Mouse (Mus musculus) B cell, adult 2 months (primary cell): ENCODE measurements around the gene Mrpl51.
A peak's percentile ranks its signal among the peaks of the same experiment; 100 is the strongest.
"Not testable (repeated sequence)": the region's sequence is repeated elsewhere in the genome, so short reads cannot be mapped to it uniquely, and the experiment has no call there.

ENCODE experiments used
- DNase-seq, 2 experiments: peaks; one replicate each; pipeline ENCODE4 v3.0.0; 2022

The Mrpl51 gene

DNA sequence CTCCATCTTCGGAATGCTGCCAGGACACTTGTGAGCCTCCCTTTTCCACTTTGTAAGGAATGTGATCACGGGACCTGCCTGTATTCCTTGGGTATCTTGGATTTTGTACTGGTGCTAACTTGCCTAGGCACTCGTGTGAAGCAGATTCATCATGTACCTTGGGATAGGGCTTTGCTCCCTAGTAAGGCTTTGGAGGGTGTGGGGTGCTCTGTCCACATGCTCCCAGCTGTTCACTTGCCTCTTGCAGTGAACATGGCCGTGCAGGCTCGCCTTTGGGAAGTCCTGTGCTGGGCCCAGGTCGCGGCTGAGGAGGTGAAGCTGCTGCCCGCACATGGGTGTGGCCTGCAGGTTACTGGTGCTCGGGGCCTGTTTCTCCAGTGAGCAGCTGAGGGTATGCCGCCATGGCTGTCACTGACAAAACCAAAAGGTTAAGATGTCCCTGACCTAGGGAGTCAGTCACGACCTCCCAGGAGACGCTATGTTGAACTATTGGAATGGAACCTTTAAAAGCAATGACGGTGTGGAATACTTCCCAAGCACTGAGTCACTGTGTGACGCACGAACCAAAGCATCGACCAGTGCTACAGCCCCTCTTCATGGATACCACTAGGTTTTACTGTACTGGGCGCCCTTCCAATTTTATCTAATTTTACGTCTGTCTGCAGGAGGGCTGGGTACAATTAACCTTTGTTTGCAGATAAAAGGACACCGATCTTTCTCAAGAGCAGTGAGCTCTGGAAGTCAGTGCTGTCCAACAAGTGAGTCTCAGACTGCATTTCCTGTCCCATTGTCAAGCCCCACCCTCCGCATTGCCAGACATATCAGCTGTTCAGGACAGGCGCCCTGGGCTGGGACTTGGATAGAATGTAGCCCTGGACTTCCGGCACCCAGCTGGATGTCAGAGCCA lies 30.5 kb upstream of the Mrpl51 start:
- DNase-seq: no peak

DNA sequence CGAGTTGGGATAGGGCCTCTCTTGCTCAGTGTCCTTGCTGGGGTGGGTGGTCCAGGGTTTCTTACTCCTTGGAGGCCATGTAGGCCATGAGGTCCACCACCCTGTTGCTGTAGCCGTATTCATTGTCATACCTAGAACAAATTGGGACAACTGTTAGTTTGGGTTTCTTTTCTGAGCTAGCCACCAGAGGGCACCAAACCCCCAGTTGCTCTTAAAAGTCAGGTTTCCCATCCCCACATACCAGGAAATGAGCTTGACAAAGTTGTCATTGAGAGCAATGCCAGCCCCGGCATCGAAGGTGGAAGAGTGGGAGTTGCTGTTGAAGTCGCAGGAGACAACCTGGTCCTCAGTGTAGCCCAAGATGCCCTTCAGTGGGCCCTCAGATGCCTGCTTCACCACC lies 29.6 kb upstream of the Mrpl51 start:
- peak; percentile 87 to 89 for DNase-seq

DNA sequence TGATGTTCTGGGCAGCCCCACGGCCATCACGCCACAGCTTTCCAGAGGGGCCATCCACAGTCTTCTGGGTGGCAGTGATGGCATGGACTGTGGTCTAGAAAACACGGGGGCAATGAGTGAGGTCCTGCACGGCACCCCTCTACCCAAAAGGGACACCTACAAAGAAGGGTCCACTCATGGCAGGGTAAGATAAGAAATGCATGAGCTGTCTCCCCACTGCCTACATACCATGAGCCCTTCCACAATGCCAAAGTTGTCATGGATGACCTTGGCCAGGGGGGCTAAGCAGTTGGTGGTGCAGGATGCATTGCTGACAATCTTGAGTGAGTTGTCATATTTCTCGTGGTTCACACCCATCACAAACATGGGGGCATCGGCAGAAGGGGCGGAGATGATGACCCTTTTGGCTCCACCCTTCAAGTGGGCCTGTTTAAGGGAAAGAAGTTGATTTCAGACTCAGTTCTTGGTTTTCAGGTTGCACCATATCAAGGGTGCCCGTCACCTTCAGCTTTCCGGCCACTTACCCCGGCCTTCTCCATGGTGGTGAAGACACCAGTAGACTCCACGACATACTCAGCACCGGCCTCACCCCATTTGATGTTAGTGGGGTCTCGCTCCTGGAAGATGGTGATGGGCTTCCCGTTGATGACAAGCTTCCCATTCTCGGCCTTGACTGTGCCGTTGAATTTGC lies 28.8 kb upstream of the Mrpl51 start:
- not testable (repeated sequence) for DNase-seq

DNA sequence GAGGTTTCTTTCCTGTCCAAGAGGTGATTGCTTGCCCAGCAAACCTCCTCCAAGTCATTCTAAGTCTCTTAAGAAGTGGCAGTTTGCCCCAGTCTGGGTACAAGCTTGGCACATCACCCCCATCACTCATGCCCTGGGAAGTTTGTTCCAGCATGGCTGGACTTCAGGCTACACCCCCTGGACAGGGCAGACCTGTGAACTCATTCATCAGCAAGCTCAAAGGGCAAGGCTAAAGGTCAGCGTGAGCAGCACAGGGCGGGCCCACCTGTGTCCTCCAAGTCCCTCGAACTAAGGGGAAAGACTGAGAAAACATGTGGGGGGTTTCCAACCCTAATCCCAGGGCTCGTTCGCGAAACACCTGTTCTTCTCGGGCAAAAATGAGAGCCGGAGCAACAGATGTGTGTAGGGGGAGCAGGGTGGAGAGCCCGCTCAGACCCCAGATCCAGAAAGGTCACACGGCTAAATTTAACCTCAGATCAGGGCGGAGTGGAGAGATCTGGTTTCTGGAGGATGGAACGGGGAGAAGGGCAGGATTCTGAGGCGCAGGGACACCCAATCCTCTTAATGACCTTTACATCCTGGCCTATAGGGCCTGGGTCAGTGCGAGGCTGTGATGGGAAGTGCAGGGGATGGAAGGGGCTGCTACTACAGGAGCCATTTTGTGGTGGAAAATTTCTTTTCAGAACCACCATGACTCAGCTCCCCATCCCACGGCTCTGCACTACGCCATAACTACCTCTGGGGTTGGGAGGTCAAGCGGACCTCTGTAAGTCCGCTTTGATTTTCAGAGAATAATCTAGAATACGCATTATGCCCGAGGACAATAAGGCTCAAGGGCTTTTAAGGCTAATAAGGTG lies 27.6 kb upstream of the Mrpl51 start:
- peak in 1 of 2 experiments; percentile 12 for DNase-seq

DNA sequence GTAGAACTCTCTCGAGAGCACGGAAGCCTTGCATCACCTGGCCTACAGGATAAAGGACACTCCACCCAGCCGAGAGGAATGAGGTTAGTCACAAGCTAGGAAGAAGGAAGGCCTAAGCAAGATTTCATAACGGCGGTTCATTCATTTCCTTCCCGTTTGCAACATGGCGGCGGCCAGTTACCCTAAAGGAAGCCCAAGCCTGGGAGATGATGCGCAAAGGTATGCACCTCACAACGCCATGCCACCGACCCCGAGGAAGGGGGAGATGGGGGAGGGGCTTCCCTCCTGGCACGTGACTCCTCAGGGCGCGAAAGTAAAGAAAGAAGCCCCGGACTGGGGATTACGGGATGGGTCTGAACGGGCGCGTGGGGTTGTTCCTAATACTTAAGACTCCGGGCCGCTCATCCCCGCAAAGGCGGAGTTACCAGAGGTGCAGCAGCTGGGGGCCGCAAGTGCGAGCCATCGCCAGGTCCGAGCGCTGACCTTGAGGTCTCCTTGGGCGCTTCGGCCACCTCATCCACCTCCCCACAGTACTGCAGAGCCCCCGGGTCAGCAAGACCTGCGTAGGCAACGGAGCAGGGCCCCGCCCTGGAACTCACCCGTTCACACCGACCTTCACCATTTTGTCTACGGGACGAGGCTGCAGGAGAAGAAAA lies 26.8 kb upstream of the Mrpl51 start:
- DNase-seq: peak; percentile 68 to 70

DNA sequence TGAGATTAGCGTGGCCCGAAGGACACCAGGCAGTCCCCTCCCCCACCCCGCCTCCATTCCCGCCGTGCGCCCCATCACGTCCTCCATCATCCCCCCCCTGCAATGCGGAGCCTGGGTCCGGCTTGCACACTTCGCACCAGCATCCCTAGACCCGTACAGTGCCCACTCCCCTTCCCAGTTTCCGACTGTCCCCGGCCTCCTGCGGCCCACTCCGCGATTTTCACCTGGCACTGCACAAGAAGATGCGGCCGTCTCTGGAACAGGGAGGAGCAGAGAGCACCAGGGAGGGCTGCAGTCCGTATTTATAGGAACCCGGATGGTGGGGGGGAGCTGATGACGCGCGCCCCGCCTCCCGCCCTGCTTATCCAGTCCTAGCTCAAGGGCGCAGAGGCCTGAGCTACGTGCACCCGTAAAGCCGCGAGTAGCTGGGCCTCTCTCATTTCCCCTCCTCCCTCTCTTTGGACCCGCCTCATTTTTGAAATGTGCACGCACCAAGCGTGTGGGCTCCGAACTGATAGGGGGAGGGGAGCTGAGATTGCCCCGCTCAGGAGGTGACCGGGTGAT lies 26.2 kb upstream of the Mrpl51 start:
- peak; percentile 96 to 98 for DNase-seq

DNA sequence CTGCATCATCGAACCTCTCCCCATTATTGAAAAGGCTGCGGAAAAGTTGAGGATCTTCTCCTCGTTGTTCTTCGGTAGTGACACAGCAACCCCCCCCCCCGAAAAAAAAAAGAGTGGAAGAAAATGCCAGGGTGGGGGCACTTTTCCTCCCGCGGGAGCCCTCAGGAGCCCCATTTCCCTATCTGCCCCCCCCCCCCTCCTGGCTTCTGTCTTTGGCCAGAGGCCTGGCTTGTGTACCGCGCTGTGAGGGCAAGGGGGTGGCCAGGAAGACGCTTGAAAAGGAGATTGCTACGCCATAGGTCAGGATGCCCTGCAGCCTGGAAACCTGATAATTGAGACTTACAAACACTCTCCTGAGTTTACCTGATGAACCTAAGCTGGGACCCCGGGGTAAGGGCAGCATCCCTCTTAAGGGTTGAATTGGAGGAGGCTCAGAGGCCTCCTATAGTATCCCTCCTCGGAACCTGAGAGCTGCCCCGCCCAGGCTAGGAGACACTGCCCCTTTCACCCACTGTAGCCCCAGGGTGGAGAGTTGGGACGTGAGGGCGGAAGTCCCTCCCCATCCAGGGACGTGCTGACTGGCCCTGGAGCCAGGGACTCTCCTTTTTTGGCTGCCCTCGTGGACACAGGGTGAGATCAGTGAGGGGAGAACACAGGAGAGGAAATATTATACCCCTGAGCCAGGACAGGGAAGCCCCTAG lies 25.4 kb upstream of the Mrpl51 start, which contains the start of gene Gapdh:
TSS of gene Gapdh (minus strand) at position 417 of the 701 bp plus-strand sequence.
- no peak for DNase-seq

DNA sequence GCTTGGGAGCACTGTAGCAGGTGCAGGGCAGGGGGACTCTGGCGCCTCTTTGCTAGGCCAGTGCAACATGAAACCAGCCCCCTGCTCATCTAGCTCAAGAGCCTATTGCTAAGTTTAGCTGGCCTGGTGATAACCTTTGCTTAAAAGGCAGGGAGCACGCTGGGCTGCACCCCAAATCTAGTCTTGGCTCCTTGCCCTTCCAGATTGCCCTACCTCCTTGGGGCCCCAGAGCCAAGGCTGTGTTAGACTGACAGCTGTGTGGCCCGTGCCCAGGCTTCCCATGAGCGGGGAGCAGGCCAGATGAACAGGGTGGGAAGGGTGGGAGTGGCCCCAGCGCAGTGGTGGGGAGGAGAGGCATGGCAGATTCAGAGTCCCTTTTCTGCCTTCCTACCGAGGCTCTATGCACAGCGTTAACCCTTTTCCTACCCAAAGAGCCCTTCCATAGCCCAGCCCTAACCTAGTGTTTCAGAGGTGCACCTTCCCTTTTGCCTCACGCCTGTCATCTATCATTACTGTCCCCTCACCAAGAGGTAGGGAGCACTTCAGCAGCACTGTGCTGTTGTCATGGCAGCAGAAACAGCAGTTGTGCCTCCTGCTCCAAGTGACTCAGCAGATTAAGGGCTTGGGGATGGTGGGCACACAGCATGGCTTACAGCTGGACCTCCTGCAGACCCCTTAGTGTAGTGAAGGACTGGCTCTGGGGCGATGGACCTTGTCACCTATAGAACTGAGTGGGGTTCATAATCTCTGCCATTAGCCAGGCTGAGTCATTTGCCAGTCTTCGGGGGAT lies 24.5 kb upstream of the Mrpl51 start:
- DNase-seq: no peak

DNA sequence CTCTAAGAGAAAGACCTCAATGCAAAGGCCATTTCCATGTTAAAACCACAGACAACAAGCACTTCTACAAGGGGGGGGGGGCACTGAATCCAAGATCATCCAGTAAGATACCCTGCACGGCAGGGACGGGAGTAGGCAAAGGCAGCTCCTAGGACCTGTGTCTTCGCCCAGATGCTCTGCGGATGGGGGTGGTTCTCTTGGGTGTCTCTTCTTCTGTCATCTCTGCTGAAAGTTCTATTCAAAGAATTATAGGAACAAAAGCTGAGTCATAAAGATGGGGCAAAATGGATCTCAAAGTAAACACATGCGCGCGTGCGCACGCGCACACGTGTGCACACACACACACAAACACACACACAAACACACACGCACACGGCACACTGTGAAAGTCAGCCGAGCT lies 23.5 kb upstream of the Mrpl51 start:
- DNase-seq: no peak

DNA sequence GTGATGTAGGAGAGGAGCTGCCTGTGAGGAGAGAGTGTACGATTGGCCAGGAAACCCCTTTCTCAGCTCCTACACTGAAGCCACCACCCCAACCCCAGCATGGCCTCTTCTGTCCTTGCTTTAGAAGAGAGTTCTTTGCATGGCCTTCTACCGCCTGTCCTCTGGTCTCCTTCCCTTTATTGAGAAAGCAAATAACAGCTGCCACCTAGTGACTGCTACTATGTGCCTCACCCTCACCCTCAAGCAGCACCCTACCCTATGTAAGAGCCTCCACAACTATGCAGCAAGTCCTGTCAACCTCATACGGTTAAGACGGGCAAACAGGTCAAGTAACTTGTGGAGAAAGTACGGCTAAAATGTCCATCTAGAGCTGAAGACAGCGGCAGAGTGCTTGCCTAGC lies 21.4 kb upstream of the Mrpl51 start:
- DNase-seq: no peak

DNA sequence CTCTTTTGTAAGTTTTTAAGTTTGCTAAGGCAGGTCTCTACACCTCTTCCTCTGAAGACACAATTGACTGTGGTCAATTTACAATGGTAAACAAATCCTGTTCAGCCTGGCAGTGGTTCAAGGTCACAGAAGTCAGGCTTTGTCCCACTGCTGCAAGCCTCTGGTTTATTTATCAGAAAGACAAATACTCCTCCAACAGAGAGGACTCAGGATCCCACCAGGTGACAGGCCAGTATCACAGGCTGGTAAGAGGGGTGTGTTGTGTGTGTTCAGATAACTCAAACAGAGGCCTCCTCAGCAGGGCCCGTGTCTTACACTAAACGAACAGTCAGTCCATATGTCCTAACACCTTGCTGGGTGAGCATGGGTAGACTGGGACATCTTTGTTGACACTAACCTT lies 19.1 kb upstream of the Mrpl51 start:
- DNase-seq: no peak

DNA sequence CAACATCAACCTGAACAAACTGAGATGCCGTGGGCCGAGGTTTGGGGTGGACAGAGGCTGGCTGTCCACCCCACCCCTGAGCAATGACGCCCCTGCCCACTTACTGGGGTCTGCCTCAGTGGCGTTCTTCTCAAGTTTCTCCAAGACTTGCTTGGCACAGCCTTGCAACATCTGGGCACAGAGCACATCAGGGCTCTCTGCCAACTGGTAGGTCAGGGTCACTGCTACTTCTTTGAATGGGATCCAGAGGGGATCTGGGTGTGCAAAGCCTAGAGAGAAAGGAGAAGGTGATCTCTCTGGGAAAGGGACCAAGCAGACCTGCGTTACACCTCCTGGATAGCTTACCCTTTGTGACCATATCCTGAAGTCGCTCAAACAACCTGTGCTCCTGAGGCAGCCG lies 18.3 kb upstream of the Mrpl51 start:
- DNase-seq: no peak

DNA sequence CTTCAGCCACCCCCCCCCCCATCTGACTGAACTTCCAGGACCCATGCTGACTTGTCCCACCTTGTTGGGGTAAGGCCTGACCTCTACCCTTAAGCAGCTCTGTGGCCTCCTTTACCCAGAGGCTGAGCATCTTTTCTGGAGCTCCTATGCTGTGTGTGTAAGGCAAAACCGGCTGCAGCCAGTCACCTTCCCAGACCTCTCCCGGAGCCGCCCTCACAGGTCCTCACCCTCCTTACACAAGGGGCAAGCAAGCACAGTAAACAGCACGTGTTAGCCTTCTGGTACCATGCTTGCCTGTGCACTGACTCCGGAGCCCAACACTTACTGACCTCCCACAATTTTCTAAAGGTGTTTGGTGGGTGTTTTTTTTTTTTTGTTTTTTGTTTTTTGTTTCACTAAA lies 16.1 kb upstream of the Mrpl51 start:
- no peak for DNase-seq

DNA sequence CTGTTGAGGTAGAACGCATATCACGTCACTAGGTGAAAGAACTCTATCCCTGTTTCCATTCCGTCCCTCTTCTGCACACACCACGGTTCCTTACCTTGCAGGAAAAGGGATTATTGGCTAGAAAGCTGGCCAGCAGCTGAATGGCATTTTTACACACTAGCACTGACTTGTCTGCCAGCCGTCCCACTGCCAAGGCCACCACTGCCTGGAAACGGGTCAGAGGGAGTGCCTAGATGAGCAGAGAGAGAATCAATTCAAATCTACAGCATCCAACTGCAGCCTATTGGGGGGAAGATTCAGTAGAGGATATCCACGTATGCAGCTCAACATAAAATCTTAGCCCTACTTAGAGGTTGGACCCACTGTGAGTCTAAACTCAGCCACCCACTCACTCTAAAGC lies 12.0 kb upstream of the Mrpl51 start:
- DNase-seq: no peak

DNA sequence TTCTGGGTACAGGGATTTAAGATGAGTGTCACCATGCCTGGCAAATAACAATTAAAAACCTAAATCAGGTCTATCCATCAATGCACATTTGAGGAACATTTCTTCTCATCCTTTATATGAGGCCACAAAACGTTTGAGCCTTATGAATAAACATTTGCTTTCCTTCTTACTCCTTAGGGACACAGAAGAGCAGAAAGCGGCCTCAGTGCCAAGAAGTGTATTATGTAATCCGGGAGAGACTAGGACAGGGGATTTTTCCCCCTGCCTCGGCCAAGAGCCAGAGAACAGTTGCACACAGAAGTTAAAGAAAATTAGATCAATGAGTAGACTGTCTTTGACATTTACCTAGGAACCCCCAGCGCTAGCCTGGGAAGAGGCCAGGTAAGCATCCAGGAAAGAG lies 9.5 kb upstream of the Mrpl51 start:
- DNase-seq: no peak

DNA sequence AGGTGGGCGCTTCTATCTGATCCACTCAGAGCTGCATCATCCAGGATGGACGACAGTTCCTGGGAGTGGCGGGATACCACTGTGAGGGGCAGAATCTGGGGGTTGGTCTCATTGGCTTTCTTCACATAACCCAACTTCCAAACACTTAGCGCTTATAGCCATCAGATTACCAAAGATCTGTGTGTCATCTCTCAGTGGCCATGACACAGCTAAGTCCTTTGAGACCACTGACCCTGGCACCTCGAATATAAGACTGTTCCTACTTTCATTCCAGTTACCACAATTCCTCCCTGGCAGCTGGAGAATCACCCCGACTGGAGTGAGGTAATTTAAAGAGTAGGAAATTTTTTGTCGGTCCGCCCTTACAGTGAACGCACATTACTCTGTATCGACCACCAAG lies 5.4 kb upstream of the Mrpl51 start:
- DNase-seq: no peak

DNA sequence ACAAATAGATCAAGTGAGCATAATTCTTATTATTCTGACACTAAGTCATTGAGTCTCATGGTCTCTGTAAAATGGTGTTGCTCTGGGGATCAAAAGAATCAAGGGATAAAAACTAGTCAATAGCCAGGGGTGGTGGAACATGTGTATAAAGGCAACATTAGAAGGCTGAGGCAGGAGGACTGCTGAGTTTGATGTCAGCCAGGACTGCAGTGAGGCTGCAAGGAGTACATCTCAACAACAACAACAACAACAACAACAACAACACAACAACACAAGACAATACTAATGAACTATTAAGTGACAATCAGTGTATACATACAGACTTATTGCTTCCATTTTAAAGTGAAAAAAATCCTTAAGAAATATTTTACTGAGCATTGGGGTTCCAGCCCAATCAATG lies 785 bp upstream of the Mrpl51 start:
- DNase-seq: no peak

DNA sequence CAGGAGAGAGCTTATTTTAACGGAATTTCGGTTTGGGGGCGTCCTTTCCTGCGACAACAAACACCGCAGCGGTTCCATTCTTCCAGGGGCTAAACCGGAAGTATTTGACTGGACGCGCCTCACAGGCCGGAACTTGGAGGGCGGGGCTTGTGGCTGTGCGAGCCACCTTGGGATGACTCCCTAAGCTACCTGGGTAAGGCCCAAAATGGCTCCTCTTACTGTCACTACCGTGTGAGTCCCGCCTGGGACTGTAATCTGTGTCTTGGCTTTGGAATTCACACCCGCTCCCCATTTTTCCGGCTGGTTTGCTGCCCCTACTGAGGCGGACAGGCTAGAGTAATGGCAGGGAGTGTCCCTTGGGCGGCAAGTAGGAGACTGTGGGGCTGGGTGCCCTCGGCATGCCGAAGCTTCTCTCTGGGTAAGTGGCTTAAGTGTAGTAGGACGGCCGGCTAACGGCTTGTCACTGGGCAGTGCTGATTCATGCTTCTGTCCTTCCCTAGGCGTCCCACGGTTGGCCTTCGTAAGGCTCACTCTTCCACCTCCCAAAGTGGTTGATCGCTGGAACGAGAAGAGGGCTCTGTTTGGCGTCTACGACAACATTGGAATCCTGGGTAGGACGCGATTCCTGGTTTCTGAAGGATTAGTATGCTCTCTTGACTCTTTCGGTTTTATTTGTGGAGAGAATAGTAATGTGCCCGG lies 564 bp downstream of the Mrpl51 start:
- peak; percentile 91 to 92 for DNase-seq

DNA sequence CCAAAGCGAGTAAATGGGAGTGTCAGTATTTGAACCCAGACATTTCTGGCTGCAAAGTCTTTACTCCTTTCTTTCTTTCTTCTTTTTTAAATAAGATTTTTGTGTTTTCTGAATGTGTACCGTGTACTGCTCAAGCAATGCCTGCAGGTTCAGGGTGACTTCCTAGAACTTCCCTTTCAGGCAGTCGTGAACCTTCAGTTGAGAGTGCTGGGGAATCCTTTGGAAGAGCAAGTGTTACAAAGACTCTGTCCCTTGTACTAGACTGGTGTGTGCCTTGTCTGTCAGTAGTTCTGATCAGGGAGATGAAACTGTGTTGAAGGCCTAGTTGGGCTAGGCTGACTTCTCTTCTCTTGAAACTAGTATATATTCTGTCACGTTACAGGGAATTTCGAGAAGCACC lies 1.2 kb downstream of the Mrpl51 start:
- no peak for DNase-seq

DNA sequence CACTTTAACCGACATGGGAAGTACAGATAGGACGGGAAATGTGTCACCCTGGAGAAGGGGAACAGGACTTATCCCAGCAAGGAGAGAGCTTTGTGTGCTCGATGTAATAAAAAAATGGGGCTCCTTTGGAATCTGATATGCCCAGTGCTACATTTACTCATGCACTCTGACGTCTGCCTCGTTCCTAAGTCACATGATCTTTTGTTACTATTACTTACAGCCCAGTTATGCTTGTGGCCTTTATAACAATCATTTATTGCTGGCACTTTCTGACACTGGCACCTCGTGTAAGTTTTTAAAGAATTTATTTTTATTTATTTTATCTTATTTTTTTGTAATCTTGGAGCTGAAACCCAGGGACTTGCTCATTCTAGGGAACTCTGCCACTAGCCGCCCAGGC lies 1.8 kb downstream of the Mrpl51 start:
- no peak for DNase-seq
